Mouse (Mus musculus): ENCODE results near the gene Rfx6. TPM values are rescaled to one million over a fixed set of nuclear protein-coding genes. Genes with fewer than 3 reads are reported as not detected.

The Rfx6 gene
- polyA plus RNA-seq, 1 experiment from 2014 or later, result not detected

- Histone ChIP-seq H3K9ac (no peak overlapping the region), H3K36me3 (no peaks in the 10 kb centered on the region), H3K4me2 (replicated peaks) (no peak overlapping the region), H3K4me3 (no peak overlapping the region), H3K27me3 (0 out of 2 replicates have a peak, but pooled peaks cover 3% of the 10 kb centered on the region), H3K27ac (no peak overlapping the region), H3K4me1 (no peaks in the 10 kb centered on the region), H3K9me3 (no peaks in the 10 kb centered on the region)
- no peak for ATAC-seq (ENCODE audit: insufficient number of reproducible peaks, insufficient read depth, low FRiP score, low TSS enrichment)
- 51% methylated on average over 5 of the region's 5 CpGs for WGBS
Observed at GRCm38 (mm10) chr10:51768445-51768844, 90.9 kb downstream of the Rfx6 start.

GRCm38 (mm10) chr10:51769252-51769651, 91.7 kb downstream of the Rfx6 start:
- Histone ChIP-seq H3K4me3 (no peak overlapping the region), H3K9ac (no peak overlapping the region), H3K36me3 (no peaks in the 10 kb centered on the region), H3K4me1 (no peaks in the 10 kb centered on the region), H3K9me3 (no peaks in the 10 kb centered on the region), H3K27me3 (0 out of 2 replicates have a peak, but pooled peaks cover 3% of the 10 kb centered on the region), H3K4me2 (replicated peaks) (no peak overlapping the region), H3K27ac (no peak overlapping the region)
- ATAC-seq (ENCODE audit: insufficient number of reproducible peaks, insufficient read depth, low FRiP score, low TSS enrichment), result no peak
- 42% methylated on average over 7 of the region's 7 CpGs for WGBS

GRCm38 (mm10) chr10:51779648-51780047, 102.1 kb downstream of the Rfx6 start:
- Histone ChIP-seq H3K4me1 (no peaks in the 10 kb centered on the region), H3K27me3 (no peaks in the 10 kb centered on the region), H3K9me3 (no peaks in the 10 kb centered on the region), H3K4me2 (replicated peaks) (no peak overlapping the region), H3K27ac (no peak overlapping the region), H3K4me3 (no peak overlapping the region), H3K9ac (no peak overlapping the region), H3K36me3 (no peaks in the 10 kb centered on the region)
- WGBS, result 69% methylated on average over 2 of the region's 2 CpGs
- no peak for ATAC-seq (ENCODE audit: insufficient number of reproducible peaks, insufficient read depth, low FRiP score, low TSS enrichment)

Other genes starting within 250 kb of the Rfx6 start
- not detected in 2 replicates for gene Gm49339, start 197.1 kb upstream of the Rfx6 start, polyA plus RNA-seq (2016; fragmentation: Nextera tagmentation; extraction: Ambion mirVana)
- gene Lilr4b, start 197.1 kb upstream of the Rfx6 start, polyA plus RNA-seq (2016; fragmentation: Nextera tagmentation; extraction: Ambion mirVana), result 0.20 and 0.85 TPM in 2 replicates
- gene Lilrb4a, start 186.8 kb upstream of the Rfx6 start, polyA plus RNA-seq (2016; fragmentation: Nextera tagmentation; extraction: Ambion mirVana), result 1.3 and 2.4 TPM in 2 replicates
- 1.3 and 2.3 TPM in 2 replicates for gene Fam162b, start 87.2 kb upstream of the Rfx6 start, polyA plus RNA-seq (2016; fragmentation: Nextera tagmentation; extraction: Ambion mirVana)
- gene Gprc6a, start 46.3 kb upstream of the Rfx6 start, polyA plus RNA-seq (2016; fragmentation: Nextera tagmentation; extraction: Ambion mirVana), result not detected in 2 replicates